Mouse (Mus musculus): ENCODE measurements at regions not wholly inside any gene's neighbourhood (a gene's known extent, or its start where the extent isn't known, plus 50 kb on each side); places are given as distances from the start of the nearest gene placed in this dataset.

DNA sequence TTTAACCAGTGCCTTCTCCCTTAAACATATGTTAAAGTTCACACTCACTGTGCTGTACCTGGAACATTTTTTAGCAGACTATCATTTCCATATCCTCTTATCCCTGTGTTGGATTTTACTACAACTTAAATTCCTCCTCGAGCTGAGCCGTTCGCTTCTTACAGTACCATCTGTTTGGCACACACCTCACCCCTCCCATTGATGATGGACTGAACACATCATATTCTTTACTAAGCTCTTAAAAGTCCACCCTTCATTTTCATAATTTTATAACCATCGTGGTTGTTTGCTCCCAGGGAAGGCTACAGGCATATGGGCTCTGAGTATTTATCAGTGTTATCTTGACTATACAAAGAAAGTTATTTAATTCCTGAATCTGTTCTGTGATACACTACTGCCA lies 209.4 kb upstream of the Sptlc3 start:
- Histone ChIP-seq H3K9me3 (replicated peaks; ENCODE audit: insufficient read depth, low read length) (no peaks in the 10 kb centered on the region), H3K36me3 (ENCODE audit: control insufficient read depth in 1 of 2, insufficient read depth in 2 of 2, low read length in 2 of 2) (no peaks in the 10 kb centered on the region), H3K27me3 (ENCODE audit: control insufficient read depth in 1 of 2, insufficient read depth in 2 of 2, low read length in 2 of 2) (no peaks in the 10 kb centered on the region), H3K79me2 (ENCODE audit: control insufficient read depth, insufficient read depth, low read length, poor library complexity) (no peaks in the 10 kb centered on the region), H3K27ac (ENCODE audit: control insufficient read depth, low read depth, low read length) (no peak overlapping the region), H3K4me3 (ENCODE audit: control insufficient read depth in 1 of 2, insufficient read depth in 1 of 2, low read depth in 2 of 2, low read length in 2 of 2) (no peak overlapping the region), H3K4me1 (ENCODE audit: control insufficient read depth in 1 of 2, insufficient read depth in 2 of 2, low read length in 2 of 2) (no peaks in the 10 kb centered on the region), H3K9ac (ENCODE audit: control insufficient read depth, low read depth, low read length, poor library complexity, severe bottlenecking) (no peak overlapping the region)
- TF ChIP-seq ZNF384 (IDR thresholded peaks at IDR 0.05; ENCODE audit: low read depth, low read length): no peak
- TF ChIP-seq UBTF (IDR thresholded peaks at IDR 0.05; ENCODE audit: borderline replicate concordance, insufficient read depth, low read depth, low read length): no peak
- TF ChIP-seq POLR2A (IDR thresholded peaks at IDR 0.05; ENCODE audit: control insufficient read depth in 1 of 2, insufficient read depth in 1 of 2, low read depth in 1 of 2, low read length in 2 of 2, poor library complexity in 1 of 2): no peak
- no peak for TF ChIP-seq POLR2AphosphoS2 (IDR thresholded peaks at IDR 0.05; ENCODE audit: low read length)
- TF ChIP-seq ETS1 (IDR thresholded peaks at IDR 0.05; ENCODE audit: low read depth, low read length): no peak
- no peak for TF ChIP-seq GATA1 (IDR thresholded peaks at IDR 0.05; ENCODE audit: low read depth, low read length)
- no peak for TF ChIP-seq CTCF (IDR thresholded peaks at IDR 0.05 in 2 of 3, conservative IDR thresholded peaks at IDR 0.05 in 1 of 3; ENCODE audit: control insufficient read depth in 1 of 3, insufficient read depth in 1 of 3, low read depth in 2 of 3, low read length in 3 of 3, poor library complexity in 1 of 3, severe bottlenecking in 1 of 3)
- no peak for TF ChIP-seq EP300 (IDR thresholded peaks at IDR 0.05; ENCODE audit: low read depth in 1 of 2, low read length in 2 of 2)
- TF ChIP-seq POLR2AphosphoS5 (IDR thresholded peaks at IDR 0.05; ENCODE audit: borderline replicate concordance, low read depth, low read length): no peak
- no peak for TF ChIP-seq JUND (IDR thresholded peaks at IDR 0.05; ENCODE audit: low read depth, low read length)
- TF ChIP-seq MAFK (IDR thresholded peaks at IDR 0.05; ENCODE audit: borderline replicate concordance, low read depth, low read length): no peak
- no peak for TF ChIP-seq USF2 (IDR thresholded peaks at IDR 0.05; ENCODE audit: borderline replicate concordance in 1 of 2, insufficient read depth in 1 of 2, low read depth in 1 of 2, low read length in 2 of 2)
- no peak for TF ChIP-seq MAX (IDR thresholded peaks at IDR 0.05; ENCODE audit: low read length)
- no peak for TF ChIP-seq ELF1 (IDR thresholded peaks at IDR 0.05; ENCODE audit: low read depth, low read length)
- DNase-seq (ENCODE audit: low read depth, low spot score): no peak

DNA sequence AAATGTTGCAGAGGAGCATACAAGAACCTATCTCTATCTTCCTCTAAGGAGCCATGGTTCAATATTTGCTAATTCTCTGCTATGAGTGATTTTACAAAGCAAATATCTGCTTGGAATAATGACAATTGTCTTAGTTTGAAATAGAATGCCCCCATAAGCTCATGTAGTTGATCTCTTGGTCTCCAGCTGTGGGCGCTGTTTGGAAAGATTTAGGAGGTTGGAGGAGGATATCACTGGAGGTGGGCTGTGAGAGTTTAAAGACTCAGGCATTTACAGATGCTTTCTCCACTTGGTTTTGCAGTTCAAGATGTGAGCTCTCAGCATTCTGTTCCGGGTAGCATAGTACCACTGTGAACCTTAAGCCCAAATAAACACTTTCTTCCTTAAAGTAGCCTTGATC lies 207.3 kb upstream of the Sptlc3 start:
- no peak for DNase-seq (ENCODE audit: low read depth, low spot score)
- H3K79me2 ChIP-seq (ENCODE audit: control insufficient read depth, insufficient read depth, low read length, poor library complexity): no peaks in the 10 kb centered on the region
- TF ChIP-seq KAT2A (conservative IDR thresholded peaks at IDR 0.05; ENCODE audit: low read depth, low read length) (no peak), SIN3A (IDR thresholded peaks at IDR 0.05; ENCODE audit: low read length) (no peak), HCFC1 (IDR thresholded peaks at IDR 0.05; ENCODE audit: low read depth, low read length) (no peak), CHD1 (IDR thresholded peaks at IDR 0.05; ENCODE audit: low read depth, low read length) (no peak), MYB (IDR thresholded peaks at IDR 0.05; ENCODE audit: low read depth, low read length) (no peak), ELF1 (IDR thresholded peaks at IDR 0.05; ENCODE audit: low read depth, low read length) (no peak), GATA1 (IDR thresholded peaks at IDR 0.05; ENCODE audit: low read depth, low read length) (no peak), NRF1 (IDR thresholded peaks at IDR 0.05; ENCODE audit: insufficient read depth, low read depth, low read length, poor library complexity, severe bottlenecking) (no peak), MAZ (IDR thresholded peaks at IDR 0.05; ENCODE audit: low read depth, low read length) (no peak), USF1 (IDR thresholded peaks at IDR 0.05; ENCODE audit: low read depth, low read length) (no peak), ETS1 (IDR thresholded peaks at IDR 0.05; ENCODE audit: low read depth, low read length) (no peak), BHLHE40 (IDR thresholded peaks at IDR 0.05; ENCODE audit: borderline replicate concordance, low read depth, low read length) (no peak), SMC3 (IDR thresholded peaks at IDR 0.05; ENCODE audit: low read depth, low read length) (no peak), ZC3H11A (IDR thresholded peaks at IDR 0.05; ENCODE audit: low read depth, low read length) (no peak), JUND (IDR thresholded peaks at IDR 0.05; ENCODE audit: low read depth, low read length) (no peak), MYC (IDR thresholded peaks at IDR 0.05; ENCODE audit: low read depth, low read length) (no peak), POLR2AphosphoS2 (IDR thresholded peaks at IDR 0.05; ENCODE audit: low read length) (no peak)
- H3K9me3 ChIP-seq (replicated peaks; ENCODE audit: insufficient read depth, low read length): no peaks in the 10 kb centered on the region
- H3K36me3 ChIP-seq (ENCODE audit: control insufficient read depth in 1 of 2, insufficient read depth in 2 of 2, low read length in 2 of 2): no peaks in the 10 kb centered on the region
- H3K9ac ChIP-seq (ENCODE audit: control insufficient read depth, low read depth, low read length, poor library complexity, severe bottlenecking): no peak overlapping the region
- no peak overlapping the region for H3K27ac ChIP-seq (ENCODE audit: control insufficient read depth, low read depth, low read length)
- no peak overlapping the region for H3K4me3 ChIP-seq (ENCODE audit: control insufficient read depth in 1 of 2, insufficient read depth in 1 of 2, low read depth in 2 of 2, low read length in 2 of 2)
- H3K27me3 ChIP-seq (ENCODE audit: control insufficient read depth in 1 of 2, insufficient read depth in 2 of 2, low read length in 2 of 2): no peaks in the 10 kb centered on the region
- no peaks in the 10 kb centered on the region for H3K4me1 ChIP-seq (ENCODE audit: control insufficient read depth in 1 of 2, insufficient read depth in 2 of 2, low read length in 2 of 2)
